Mouse (Mus musculus): ENCODE results near the gene Frmd4b. TPM values are rescaled to one million over a fixed set of nuclear protein-coding genes. Genes with fewer than 3 reads are reported as not detected.

Gene Frmd4b
- polyA plus RNA-seq, 1 experiment from 2014 or later: 46.3 TPM

DNA sequence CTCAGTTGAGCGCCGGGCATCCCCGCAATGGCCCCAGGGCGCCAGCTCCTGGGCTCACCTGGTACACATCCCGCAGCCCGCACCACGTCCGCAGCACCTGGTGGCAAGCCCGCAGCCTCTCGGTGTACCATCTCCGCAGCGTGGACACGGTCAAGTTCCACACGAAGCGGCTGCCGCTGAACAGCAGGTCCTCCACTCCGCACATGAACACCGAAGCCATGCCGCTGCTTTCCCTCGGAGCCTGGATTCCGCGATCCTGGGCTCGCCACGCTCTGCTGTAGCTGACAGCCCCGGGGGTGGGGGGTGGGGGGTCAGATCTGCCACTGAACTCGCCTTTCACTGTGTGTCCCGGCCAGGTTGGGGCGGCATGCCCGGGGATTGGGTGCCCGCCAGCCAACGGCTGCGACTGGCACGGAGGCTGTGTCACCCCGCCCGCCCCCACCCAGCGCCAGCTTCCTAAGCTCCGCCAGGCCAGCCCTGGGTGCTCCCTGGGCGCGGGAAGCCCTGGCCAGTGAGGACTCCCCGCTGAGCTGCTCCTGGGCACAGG lies 129.7 kb downstream of the Frmd4b start:
- 3% methylated on average over 40 of the region's 40 CpGs for WGBS
- Histone ChIP-seq H3K4me1 (peaks cover 27% of the 10 kb centered on the region), H3K9me3 (no peaks in the 10 kb centered on the region), H3K4me3 (peak overlapping the region; percentile 40), H3K27me3 (replicated peaks) (no peaks in the 10 kb centered on the region), H3K27ac (no peak overlapping the region), H3K4me2 (replicated peaks) (peak overlapping the region; percentile 85), H3K9ac (peak overlapping the region; percentile 61), H3K36me3 (no peaks in the 10 kb centered on the region)
- ATAC-seq (ENCODE audit: low FRiP score, low read depth): peak; percentile 57; the same call in 1 of the 2 replicates

DNA sequence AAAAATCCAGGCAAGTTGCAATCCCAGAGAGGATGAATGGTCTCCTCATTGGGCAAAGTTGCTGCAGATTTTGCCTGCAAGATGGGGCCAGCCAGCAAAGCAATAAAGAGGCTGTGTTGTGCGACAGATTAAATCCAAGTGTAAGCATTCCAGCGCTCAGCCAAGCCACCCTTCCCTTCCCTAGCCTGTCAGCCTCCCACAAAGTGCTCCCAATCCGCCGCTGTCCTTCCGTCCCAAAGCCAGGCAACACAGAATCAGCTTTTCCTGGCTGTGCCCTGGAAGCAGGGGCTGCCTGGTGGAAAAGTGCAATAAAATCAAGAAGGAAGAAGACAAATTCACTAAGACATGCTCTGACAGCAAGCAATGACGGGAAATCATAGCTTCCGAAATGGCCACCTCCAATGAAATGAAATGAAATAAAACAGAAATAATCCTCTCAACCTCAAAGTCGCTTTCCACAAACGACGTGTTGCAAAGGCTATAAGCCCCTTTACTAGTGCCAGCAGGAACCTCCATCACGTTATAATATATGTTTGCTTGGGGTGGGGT lies 130.5 kb downstream of the Frmd4b start:
- Histone ChIP-seq H3K27me3 (replicated peaks) (no peaks in the 10 kb centered on the region), H3K9ac (no peak overlapping the region; the same call in 1 of the 2 replicates), H3K9me3 (no peaks in the 10 kb centered on the region), H3K36me3 (no peaks in the 10 kb centered on the region), H3K4me3 (peak overlapping the region; percentile 40; the same call in 1 of the 2 replicates), H3K4me2 (replicated peaks) (peak overlapping the region; percentile 85), H3K4me1 (peaks cover 27% of the 10 kb centered on the region), H3K27ac (no peak overlapping the region)
- no peak for ATAC-seq (ENCODE audit: low FRiP score, low read depth)
- WGBS: 23% methylated on average over 11 of the region's 11 CpGs

- H3K9ac ChIP-seq: no peak overlapping the region
- no peaks in the 10 kb centered on the region for H3K36me3 ChIP-seq
- H3K27ac ChIP-seq: no peak overlapping the region
- H3K4me1 ChIP-seq: peaks cover 27% of the 10 kb centered on the region
- ATAC-seq (ENCODE audit: low FRiP score, low read depth): no peak
- H3K4me2 ChIP-seq (replicated peaks): no peak overlapping the region
- H3K27me3 ChIP-seq (replicated peaks): no peaks in the 10 kb centered on the region
- 60% methylated on average over 11 of the region's 11 CpGs for WGBS
- no peak overlapping the region for H3K4me3 ChIP-seq
- H3K9me3 ChIP-seq: no peaks in the 10 kb centered on the region
These were observed 131.4 kb downstream of the Frmd4b start for GRCm38 (mm10) chr6:97485886-97486386.

- H3K9me3 ChIP-seq: no peaks in the 10 kb centered on the region
- H3K27ac ChIP-seq: no peak overlapping the region
- ATAC-seq (ENCODE audit: low FRiP score, low read depth): no peak
- H3K4me1 ChIP-seq: peaks cover 14% of the 10 kb centered on the region
- no peaks in the 10 kb centered on the region for H3K36me3 ChIP-seq
- WGBS: 85% methylated on average over 6 of the region's 6 CpGs
- no peak overlapping the region for H3K4me3 ChIP-seq
- no peak overlapping the region for H3K4me2 ChIP-seq (replicated peaks)
- no peaks in the 10 kb centered on the region for H3K27me3 ChIP-seq (replicated peaks)
- no peak overlapping the region for H3K9ac ChIP-seq
These were observed 135.4 kb downstream of the Frmd4b start for GRCm38 (mm10) chr6:97481912-97482311.

DNA sequence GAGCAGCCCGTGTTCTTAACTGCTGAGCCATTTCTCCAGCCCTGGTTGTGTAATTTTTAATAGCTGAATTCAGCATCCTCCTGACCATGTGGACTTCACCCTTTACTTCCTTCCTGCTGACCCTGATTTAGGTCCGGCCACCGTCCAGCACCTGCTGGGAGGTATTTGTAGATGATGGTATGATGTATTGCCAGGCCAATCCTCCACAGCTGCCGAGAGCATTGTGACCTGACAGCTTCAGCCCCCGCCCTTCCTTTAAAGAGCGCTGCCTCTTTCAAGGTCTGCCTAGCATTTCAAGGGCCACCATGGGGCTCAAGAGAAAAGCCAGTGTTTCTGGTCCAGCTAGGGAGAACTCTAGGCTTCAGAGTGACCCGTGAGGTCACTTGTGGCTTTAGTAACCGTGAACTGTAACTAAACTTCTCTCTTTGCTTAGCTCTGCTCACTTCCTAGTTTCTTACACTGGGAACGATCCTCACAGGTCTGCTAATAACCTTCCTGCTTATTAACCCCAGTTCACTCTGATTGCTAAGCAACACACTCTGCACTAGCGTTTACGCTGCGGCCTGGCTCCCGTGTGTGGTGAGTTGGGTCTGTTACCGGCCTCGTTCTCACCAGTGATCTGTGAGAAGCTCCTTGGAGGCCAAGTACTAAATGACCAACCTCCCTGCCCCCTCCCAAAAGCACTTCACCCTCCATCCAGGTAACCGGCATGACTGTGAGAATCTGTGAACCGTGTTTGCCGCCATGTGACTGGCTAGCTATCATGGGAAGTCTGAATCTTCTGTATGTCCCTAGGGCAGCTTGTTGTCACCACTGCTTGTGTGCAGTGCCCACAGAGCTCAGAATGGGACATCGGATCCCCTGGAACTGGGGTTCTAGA lies 138.1 kb downstream of the Frmd4b start:
- H3K27me3 ChIP-seq (replicated peaks): no peaks in the 10 kb centered on the region
- no peaks in the 10 kb centered on the region for H3K36me3 ChIP-seq
- H3K9me3 ChIP-seq: no peaks in the 10 kb centered on the region
- no peak overlapping the region for H3K4me2 ChIP-seq (replicated peaks)
- H3K4me3 ChIP-seq: no peak overlapping the region
- WGBS: 32% methylated on average over 19 of the region's 19 CpGs
- H3K27ac ChIP-seq: no peak overlapping the region
- no peak for ATAC-seq (ENCODE audit: low FRiP score, low read depth)
- H3K4me1 ChIP-seq: peaks cover 7% of the 10 kb centered on the region
- no peak overlapping the region for H3K9ac ChIP-seq

GRCm38 (mm10) chr6:97473672-97474071 lies 143.7 kb downstream of the Frmd4b start:
- Histone ChIP-seq H3K9ac (no peak overlapping the region), H3K27ac (no peak overlapping the region), H3K27me3 (replicated peaks) (no peaks in the 10 kb centered on the region), H3K36me3 (no peaks in the 10 kb centered on the region), H3K4me1 (no peaks in the 10 kb centered on the region), H3K4me3 (no peak overlapping the region), H3K9me3 (no peaks in the 10 kb centered on the region), H3K4me2 (replicated peaks) (no peak overlapping the region)
- 98% methylated on average over 4 of the region's 4 CpGs for WGBS
- no peak for ATAC-seq (ENCODE audit: low FRiP score, low read depth)

DNA sequence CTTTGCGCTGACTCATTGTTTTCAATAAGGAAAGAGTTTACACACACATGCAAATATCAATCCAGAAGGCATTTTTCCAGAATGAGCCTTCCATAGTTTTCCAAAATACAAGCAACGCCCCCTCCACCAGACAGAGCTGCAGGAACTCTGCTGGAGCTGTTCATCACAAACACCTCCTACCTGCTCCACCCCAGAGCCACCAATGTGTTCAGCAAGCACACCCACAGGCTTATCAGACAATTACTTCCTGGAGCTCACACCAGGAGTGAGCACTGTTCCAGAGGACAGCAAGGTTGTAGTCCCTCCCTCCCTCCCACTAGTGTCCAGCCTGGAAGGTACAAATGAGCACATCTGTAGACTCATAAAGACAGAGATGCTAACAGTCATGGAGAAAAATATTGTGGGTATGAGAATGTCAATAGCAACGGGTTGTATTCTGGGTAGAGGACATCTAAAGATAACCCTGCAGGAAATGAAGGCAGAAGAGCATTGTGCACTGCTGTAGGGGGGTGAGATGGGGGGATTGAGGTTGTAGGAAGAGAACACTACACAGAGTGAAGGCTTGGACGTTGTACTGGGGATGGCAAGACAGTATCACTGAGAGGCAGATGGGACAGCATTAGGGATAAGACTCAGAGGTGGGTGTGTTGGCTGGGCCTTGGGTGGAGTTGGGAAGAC lies 144.3 kb downstream of the Frmd4b start:
- no peaks in the 10 kb centered on the region for H3K36me3 ChIP-seq
- no peak overlapping the region for H3K9ac ChIP-seq
- WGBS: 89% methylated on average over 4 of the region's 4 CpGs
- no peaks in the 10 kb centered on the region for H3K4me1 ChIP-seq
- no peaks in the 10 kb centered on the region for H3K27me3 ChIP-seq (replicated peaks)
- no peaks in the 10 kb centered on the region for H3K9me3 ChIP-seq
- no peak overlapping the region for H3K27ac ChIP-seq
- no peak overlapping the region for H3K4me2 ChIP-seq (replicated peaks)
- H3K4me3 ChIP-seq: no peak overlapping the region
- no peak for ATAC-seq (ENCODE audit: low FRiP score, low read depth)

DNA sequence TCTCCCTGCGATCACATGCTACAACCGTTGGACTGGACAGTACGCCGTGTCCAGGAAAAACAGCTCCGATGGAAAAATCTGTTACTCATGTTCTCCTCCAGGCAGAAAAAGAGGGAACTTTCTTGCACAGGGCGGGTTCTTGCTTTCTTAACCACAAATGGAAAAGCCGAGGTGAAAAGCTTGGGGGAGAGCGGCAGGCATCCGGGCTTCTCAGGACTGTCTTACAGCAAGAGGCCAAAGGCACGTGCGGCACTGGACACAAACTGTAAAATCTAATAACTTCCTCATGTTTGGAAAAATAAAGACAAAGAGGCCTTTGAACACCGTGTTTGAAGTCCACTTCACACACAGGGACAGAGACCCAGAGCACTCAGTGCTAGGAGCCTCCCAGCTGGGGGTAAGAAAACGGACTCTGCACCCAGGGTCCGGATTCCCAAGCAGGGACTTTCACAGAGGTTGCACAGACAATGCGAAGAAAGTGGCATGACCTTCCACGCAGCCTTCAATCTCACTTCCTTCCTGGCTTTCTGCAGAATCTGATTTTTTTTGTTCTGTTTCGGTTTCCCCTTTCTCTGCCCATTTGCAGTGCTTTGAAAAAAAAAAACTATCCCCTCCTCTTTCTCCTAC lies 153.3 kb downstream of the Frmd4b start:
- Histone ChIP-seq H3K9ac (no peak overlapping the region), H3K4me3 (no peak overlapping the region), H3K4me1 (peaks cover 2% of the 10 kb centered on the region), H3K9me3 (no peaks in the 10 kb centered on the region), H3K27ac (no peak overlapping the region), H3K4me2 (replicated peaks) (no peak overlapping the region), H3K36me3 (no peaks in the 10 kb centered on the region), H3K27me3 (replicated peaks) (no peaks in the 10 kb centered on the region)
- 62% methylated on average over 17 of the region's 17 CpGs for WGBS
- no peak for ATAC-seq (ENCODE audit: low FRiP score, low read depth)

DNA sequence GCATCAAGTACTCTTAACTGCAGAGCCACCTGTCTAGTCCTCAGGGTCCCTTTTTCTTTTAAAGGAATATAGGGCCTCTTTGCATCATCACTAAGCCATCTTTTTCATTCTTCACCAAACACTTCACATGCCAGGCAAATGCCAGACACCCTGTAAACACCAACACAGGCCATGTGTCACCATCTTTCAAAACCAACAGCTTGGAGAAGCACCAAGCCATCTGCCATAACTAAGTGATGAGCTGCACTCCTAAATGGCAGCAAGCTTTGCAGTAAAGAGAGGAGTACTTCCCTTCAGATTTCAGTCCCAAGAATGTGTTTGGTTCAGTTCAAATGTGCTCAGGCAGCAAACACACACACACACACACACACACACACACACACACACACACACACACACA lies 154.9 kb downstream of the Frmd4b start:
- Histone ChIP-seq H3K27me3 (replicated peaks) (no peaks in the 10 kb centered on the region), H3K4me3 (no peak overlapping the region), H3K36me3 (no peaks in the 10 kb centered on the region), H3K27ac (no peak overlapping the region), H3K9me3 (no peaks in the 10 kb centered on the region), H3K9ac (no peak overlapping the region), H3K4me2 (replicated peaks) (no peak overlapping the region), H3K4me1 (peaks cover 17% of the 10 kb centered on the region)
- ATAC-seq (ENCODE audit: low FRiP score, low read depth): no peak

DNA sequence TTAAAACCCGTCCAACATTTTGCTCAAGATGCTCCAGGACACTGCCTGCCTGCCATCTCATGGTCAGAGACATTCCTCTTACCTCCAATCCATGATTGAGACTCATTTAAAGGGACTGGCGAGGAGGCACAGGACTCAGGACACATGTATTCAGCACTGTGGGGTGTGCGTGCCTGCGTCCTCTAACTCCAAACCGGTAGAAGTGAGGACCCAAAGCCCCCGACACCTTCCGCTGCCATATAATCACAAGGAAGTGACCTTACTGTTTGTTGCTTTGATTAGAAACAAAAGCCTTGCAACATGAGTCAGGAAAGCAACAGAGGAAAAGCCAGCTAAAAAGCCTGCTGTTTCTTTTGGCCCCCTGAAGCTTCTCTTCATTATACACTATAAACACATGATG lies 158.2 kb downstream of the Frmd4b start:
- ATAC-seq (ENCODE audit: low FRiP score, low read depth): no peak
- H3K27me3 ChIP-seq (replicated peaks): no peaks in the 10 kb centered on the region
- no peak overlapping the region for H3K27ac ChIP-seq
- no peaks in the 10 kb centered on the region for H3K9me3 ChIP-seq
- H3K36me3 ChIP-seq: no peaks in the 10 kb centered on the region
- whole genome bisulfite sequencing: 67% methylated on average over 7 of the region's 7 CpGs
- H3K4me1 ChIP-seq: peaks cover 22% of the 10 kb centered on the region
- H3K4me2 ChIP-seq (replicated peaks): no peak overlapping the region
- no peak overlapping the region for H3K4me3 ChIP-seq
- no peak overlapping the region for H3K9ac ChIP-seq

GRCm38 (mm10) chr6:97458358-97458757 lies 159.0 kb downstream of the Frmd4b start:
- Histone ChIP-seq H3K9me3 (no peaks in the 10 kb centered on the region), H3K4me1 (peaks cover 22% of the 10 kb centered on the region), H3K9ac (no peak overlapping the region), H3K36me3 (no peaks in the 10 kb centered on the region), H3K27ac (no peak overlapping the region), H3K4me3 (no peak overlapping the region), H3K4me2 (replicated peaks) (no peak overlapping the region), H3K27me3 (replicated peaks) (no peaks in the 10 kb centered on the region)
- no peak for ATAC-seq (ENCODE audit: low FRiP score, low read depth)
- 43% methylated on average over 9 of the region's 9 CpGs for WGBS

DNA sequence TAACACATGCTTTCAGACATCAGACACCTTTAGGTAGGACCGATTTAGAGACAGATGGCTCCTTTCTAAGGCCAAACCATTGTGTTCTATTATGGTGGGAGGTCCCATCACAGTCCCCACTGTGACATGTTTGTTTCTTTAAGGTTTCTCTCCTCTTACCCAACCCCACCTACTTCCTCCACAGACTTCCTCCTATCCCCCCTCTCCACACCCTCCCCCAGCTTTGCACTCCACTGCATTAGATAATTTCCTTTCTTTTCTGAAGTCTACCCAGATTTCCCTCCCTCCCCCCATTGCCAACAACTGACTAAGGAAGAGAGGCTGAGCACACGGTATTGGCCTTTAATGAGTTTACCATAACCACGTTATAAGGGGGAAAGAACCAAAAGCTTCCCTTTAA lies 159.4 kb downstream of the Frmd4b start:
- no peak overlapping the region for H3K4me3 ChIP-seq
- no peaks in the 10 kb centered on the region for H3K27me3 ChIP-seq (replicated peaks)
- ATAC-seq (ENCODE audit: low FRiP score, low read depth): no peak
- H3K9ac ChIP-seq: no peak overlapping the region
- H3K9me3 ChIP-seq: no peaks in the 10 kb centered on the region
- no peak overlapping the region for H3K27ac ChIP-seq
- 19% methylated on average over 3 of the region's 3 CpGs for WGBS
- peaks cover 22% of the 10 kb centered on the region for H3K4me1 ChIP-seq
- no peak overlapping the region for H3K4me2 ChIP-seq (replicated peaks)
- no peaks in the 10 kb centered on the region for H3K36me3 ChIP-seq
